Mouse (Mus musculus) CH12.LX (cell line): ENCODE results near the gene Sgip1. TPM values are rescaled to one million over a fixed set of nuclear protein-coding genes. Genes with fewer than 3 reads are reported as not detected.

ENCODE experiments used
- DNase-seq: peaks from one replicate; pipeline ENCODE4 v3.0.0-alpha.2; 2013; ENCODE audit errors: extremely low read depth
- H3K27ac ChIP-seq: 2 replicates; pipeline ENCODE4 v1.5.1; 2012; ENCODE audit warnings: low read depth, mild to moderate bottlenecking, control low read depth, moderate library complexity; ENCODE audit not compliant: insufficient read depth
- H3K27me3 ChIP-seq: replicated peaks from 2 replicates; pipeline ENCODE3; 2012; ENCODE audit warnings: inconsistent platforms
- H3K36me3 ChIP-seq, 2 experiments: replicated peaks in 1 of 2; 2 replicates each; pipeline versions ENCODE3 to v1.6.1; 2012; ENCODE audit warnings: inconsistent platforms in 1 of 2, low read length in 1 of 2, mild to moderate bottlenecking in 1 of 2, mixed read lengths in 1 of 2, moderate library complexity in 1 of 2; ENCODE audit not compliant: control insufficient read depth in 1 of 2, insufficient read depth in 1 of 2
- H3K4me1 ChIP-seq, 2 experiments: 2 replicates each; pipeline ENCODE4 v1.6.1; 2012; ENCODE audit warnings: inconsistent platforms in 1 of 2, moderate library complexity in 1 of 2; ENCODE audit not compliant: insufficient read depth in 2 of 2, control insufficient read depth in 1 of 2
- H3K4me2 ChIP-seq: 2 replicates; pipeline ENCODE4 v1.6.1; 2012; ENCODE audit warnings: low read depth, mild to moderate bottlenecking, control low read depth; ENCODE audit not compliant: poor library complexity, insufficient read depth, severe bottlenecking
- H3K4me3 ChIP-seq, 3 experiments: fragments of 150-350 bp in 1 of 3; sonication (generic) in 1 of 3; replicated peaks in 1 of 3; 2 replicates each; pipeline versions ENCODE3 to v1.5.1; 2011 to 2012; ENCODE audit warnings: low read depth in 2 of 3, low read length in 2 of 3, mild to moderate bottlenecking in 2 of 3, moderate library complexity in 2 of 3, control low read depth in 1 of 3, improper control_type of control experiment in 1 of 3, inconsistent platforms in 1 of 3, mixed read lengths in 1 of 3; ENCODE audit not compliant: poor library complexity in 1 of 3
- H3K79me2 ChIP-seq: replicated peaks from 2 replicates; pipeline ENCODE4 v1.6.1; 2012; ENCODE audit warnings: mild to moderate bottlenecking, moderate library complexity; ENCODE audit not compliant: control insufficient read depth, poor library complexity, insufficient read depth, severe bottlenecking; ENCODE audit errors: extremely low read depth
- H3K9ac ChIP-seq: 2 replicates; pipeline ENCODE4 v1.6.1; 2012; ENCODE audit warnings: low read depth, mild to moderate bottlenecking, control low read depth, moderate library complexity; ENCODE audit not compliant: insufficient read depth
- H3K9me3 ChIP-seq: replicated peaks from 2 replicates; pipeline ENCODE3; 2012; ENCODE audit warnings: low read length, inconsistent platforms, mixed read lengths
- CHD1 ChIP-seq: IDR thresholded peaks from 2 replicates; pipeline ENCODE4 v1.6.1; 2012; ENCODE audit warnings: low read depth, low read length, improper control_type of control experiment, inconsistent platforms
- CTCF ChIP-seq, 2 experiments: IDR thresholded peaks in 1 of 2; conservative IDR thresholded peaks in 1 of 2; 2 replicates each; pipeline ENCODE4 v1.5.1; 2011 to 2012; ENCODE audit warnings: low read depth in 2 of 2, low read length in 2 of 2, improper control_type of control experiment in 1 of 2, inconsistent platforms in 1 of 2, mild to moderate bottlenecking in 1 of 2, moderate library complexity in 1 of 2
- ELF1 ChIP-seq: IDR thresholded peaks from 2 replicates; pipeline ENCODE4 v1.6.1; 2014; ENCODE audit warnings: low read depth, mild to moderate bottlenecking, inconsistent platforms, low read length, improper control_type of control experiment
- GABPA ChIP-seq: IDR thresholded peaks from 2 replicates; pipeline ENCODE4 v1.6.1; 2012; ENCODE audit warnings: low read depth, low read length, improper control_type of control experiment, inconsistent platforms; ENCODE audit not compliant: insufficient replicate concordance
- JUN ChIP-seq: IDR thresholded peaks from 2 replicates; pipeline ENCODE4 v1.6.1; 2011; ENCODE audit warnings: low read depth, mild to moderate bottlenecking, low read length, improper control_type of control experiment, moderate library complexity; ENCODE audit not compliant: insufficient read depth
- KAT2A ChIP-seq: IDR thresholded peaks from 2 replicates; pipeline ENCODE4 v1.6.1; 2012; ENCODE audit warnings: low read length, improper control_type of control experiment, inconsistent platforms; ENCODE audit not compliant: insufficient replicate concordance
- MXI1 ChIP-seq: IDR thresholded peaks from 2 replicates; pipeline ENCODE4 v1.6.1; 2011; ENCODE audit warnings: mild to moderate bottlenecking, low read depth, low read length, improper control_type of control experiment
- NELFE ChIP-seq: IDR thresholded peaks from 2 replicates; pipeline ENCODE4 v1.6.1; 2011; ENCODE audit warnings: low read depth, low read length, improper control_type of control experiment
- POLR2A ChIP-seq: IDR thresholded peaks from 2 replicates; pipeline ENCODE4 v1.6.1; 2011; ENCODE audit warnings: low read depth, mild to moderate bottlenecking, improper control_type of control experiment, low read length
- RAD21 ChIP-seq: IDR thresholded peaks from 2 replicates; pipeline ENCODE4 v1.6.1; 2011; ENCODE audit warnings: low read depth, mild to moderate bottlenecking, low read length, improper control_type of control experiment, moderate library complexity
- RCOR1 ChIP-seq: conservative IDR thresholded peaks from 2 replicates; pipeline ENCODE4 v1.6.1; 2012; ENCODE audit warnings: low read depth, mild to moderate bottlenecking, inconsistent platforms, low read length, improper control_type of control experiment
- TCF12 ChIP-seq: IDR thresholded peaks from 2 replicates; pipeline ENCODE4 v1.6.1; 2014; ENCODE audit warnings: low read depth, mild to moderate bottlenecking, inconsistent platforms, low read length, improper control_type of control experiment
- ZC3H11A ChIP-seq: IDR thresholded peaks from 2 replicates; pipeline ENCODE4 v1.6.1; 2012; ENCODE audit warnings: low read depth, mild to moderate bottlenecking, inconsistent platforms, low read length, improper control_type of control experiment
- dilution Hi-C: fragments of 300-500 bp; cut with MboI; formaldehyde crosslinking; loops from 2 replicates; pipeline ENCODE4 v1.14.3; 2020; ENCODE audit warnings: low sequenced_read_pairs; ENCODE audit not compliant: extremely low pct_unique_long_range_greater_than_20kb, extremely low pct_ligation_motif_present
- in situ Hi-C: fragments of 300-500 bp; cut with MboI; formaldehyde crosslinking; loops from 3 replicates; pipeline ENCODE4 v1.14.3; 2019; ENCODE audit warnings: low sequenced_read_pairs, low pct_ligation_motif_present, low pct_unique_long_range_greater_than_20kb, mixed read lengths
- polyA plus RNA-seq: library from polyadenylated mRNA; unstranded; fragments of >175 nt; gene quantifications from 2 replicates; pipeline ENCODE4 v1.2.1, GENCODE M21; 2012; ENCODE audit warnings: low read depth; ENCODE audit not compliant: insufficient read length
- total RNA-seq, 2 experiments: library from RNA; depleted of rRNA; stranded (reverse); fragments of 300-350 nt in 1 of 2; fragments of >200 nt in 1 of 2; gene quantifications; 2 replicates each; pipeline ENCODE4 v1.2.3; 2012 to 2014

The Sgip1 gene
- total and polyA plus RNA-seq, 3 experiments = 0.07 to 0.39 (median 0.21) TPM

DNA sequence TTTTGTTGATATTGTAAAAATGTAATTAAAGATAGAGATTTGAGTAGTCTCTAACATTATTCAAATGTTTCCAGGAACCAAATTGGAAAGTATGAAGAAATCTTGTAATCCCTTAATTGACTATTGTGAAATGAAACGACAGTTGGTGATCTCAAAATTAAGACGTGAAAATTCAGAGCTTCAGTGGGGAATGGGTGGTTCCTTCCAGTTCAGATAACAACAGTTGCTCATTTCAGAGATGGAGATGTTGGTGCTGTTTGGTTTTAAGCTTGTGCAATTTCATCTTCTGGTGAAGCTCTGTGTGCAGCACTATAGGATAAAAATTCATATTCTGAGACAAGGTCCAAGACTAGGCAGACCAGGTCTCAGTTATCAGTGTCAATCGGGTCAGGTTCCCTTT, 231.0 kb downstream of the Sgip1 start:
- dilution Hi-C loops = no loop called here

DNA sequence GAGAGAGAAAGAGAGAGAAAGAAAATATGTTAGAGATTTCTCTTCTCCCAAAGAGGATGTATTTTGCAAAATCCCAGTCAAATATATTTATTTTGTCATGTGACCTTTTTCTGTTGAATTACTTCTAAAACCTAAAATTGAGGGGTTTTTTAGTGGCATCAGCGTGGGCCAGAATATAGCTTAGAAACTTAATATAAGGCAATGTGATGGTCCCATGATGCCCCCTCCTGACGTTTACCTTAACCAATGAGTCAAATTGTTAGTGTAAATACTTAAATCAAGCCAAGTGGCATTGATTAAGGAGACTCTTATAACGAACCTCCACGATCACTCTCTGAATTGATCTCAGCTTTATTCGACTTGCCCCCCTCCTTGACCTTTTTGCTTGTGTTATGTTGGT, 233.1 kb downstream of the Sgip1 start:
- Histone ChIP-seq H3K9me3 (no peaks in the 10 kb centered on the region), H3K36me3 (no peaks in the 10 kb centered on the region), H3K79me2 (no peaks in the 10 kb centered on the region), H3K9ac (no peak overlapping the region)
- in situ Hi-C loops = loop anchor here (25.0 kb wide), 1 partner anchor 487 kb away; no protein-coding TSS in a partner anchor
- TF ChIP-seq RAD21 (peak; percentile 11), POLR2A (no peak), CTCF (conservative IDR thresholded peaks at IDR 0.05 in 1 of 2, IDR thresholded peaks at IDR 0.05 in 1 of 2; ENCODE audit: low read depth in 2 of 2, low read length in 2 of 2) (0 out of 4 replicates have a peak, but pooled peaks of 1 of the 2 experiments have one; percentile 13)
- TF ChIP-seq, all 38 proteins: peak for 2
- Histone ChIP-seq H3K27ac (no peak overlapping the region), H3K4me1 (peaks cover 0 to 23% of the 10 kb centered on the region in 2 experiments; a peak in 2 of 4 replicates), H3K27me3 (no peaks in the 10 kb centered on the region), H3K4me2 (no peak overlapping the region), H3K4me3 (no peak overlapping the region)
- dilution Hi-C loops = no loop called here
- no peak for DNase-seq

More for the DNA sequence above, 231.0 kb downstream of the Sgip1 start:
- Histone ChIP-seq H3K27ac (no peak overlapping the region), H3K4me2 (no peak overlapping the region), H3K79me2 (no peaks in the 10 kb centered on the region), H3K36me3 (no peaks in the 10 kb centered on the region), H3K9me3 (no peaks in the 10 kb centered on the region), H3K9ac (no peak overlapping the region), H3K4me3 (no peak overlapping the region), H3K27me3 (no peaks in the 10 kb centered on the region), H3K4me1 (peaks cover 0 to 23% of the 10 kb centered on the region in 2 experiments; a peak in 2 of 4 replicates)
- TF ChIP-seq CTCF (conservative IDR thresholded peaks at IDR 0.05 in 1 of 2, IDR thresholded peaks at IDR 0.05 in 1 of 2; ENCODE audit: low read depth in 2 of 2, low read length in 2 of 2) (no peak), KAT2A (no peak)
- no peak for DNase-seq
- in situ Hi-C loops = loop anchor here (25.0 kb wide), 1 partner anchor 485 kb away; no protein-coding TSS in a partner anchor

- TF ChIP-seq MXI1 = no peak
- no peak for TF ChIP-seq NELFE
- no peak for TF ChIP-seq ZC3H11A
- no peak for TF ChIP-seq GABPA
- TF ChIP-seq ELF1 = no peak
- no peak for TF ChIP-seq RCOR1
- TF ChIP-seq TCF12 = no peak
- TF ChIP-seq CHD1 = no peak
- TF ChIP-seq JUN = no peak
- TF ChIP-seq, all 38 proteins: peak for 0
- H3K4me1 ChIP-seq = peaks cover under 1 to 14% of the 10 kb centered on the region in 2 experiments; a peak in 1 of 4 replicates
- H3K36me3 ChIP-seq = no peaks in the 10 kb centered on the region
- no peak for DNase-seq
- H3K4me3 ChIP-seq = no peak overlapping the region
- no peak overlapping the region for H3K27ac ChIP-seq
- H3K9me3 ChIP-seq = no peaks in the 10 kb centered on the region
- H3K79me2 ChIP-seq = no peaks in the 10 kb centered on the region
- no peak overlapping the region for H3K4me2 ChIP-seq
- in situ Hi-C loops (loop anchor here (25.0 kb wide), 1 partner anchor 361 kb away; no protein-coding TSS in a partner anchor), dilution Hi-C loops (no loop called here)
- no peaks in the 10 kb centered on the region for H3K27me3 ChIP-seq
- no peak overlapping the region for H3K9ac ChIP-seq
These were observed 235.5 kb downstream of the Sgip1 start for GRCm38 (mm10) chr4:102976290-102977275.
